Mouse (Mus musculus): ENCODE measurements around the gene Cyp4f17.
A peak's percentile ranks its signal among the peaks of the same experiment; 100 is the strongest.
"Not testable (repeated sequence)": the region's sequence is repeated elsewhere in the genome, so short reads cannot be mapped to it uniquely, and the experiment has no call there.

Cyp4f17 gene

GRCm38 (mm10) chr17:32505851-32506728 lies at the start of gene Cyp4f17:
Cyp4f17 (plus strand) TSS chr17:32506050.
- peak; percentile 8 to 11 for DNase-seq

GRCm38 (mm10) chr17:32468494-32468893 lies 37.4 kb upstream of the Cyp4f17 start:
- no peak for DNase-seq

- DNase-seq = no peak
These were observed 35.1 kb upstream of the Cyp4f17 start for GRCm38 (mm10) chr17:32470795-32471194.

- DNase-seq = no peak
These were observed 33.7 kb upstream of the Cyp4f17 start for GRCm38 (mm10) chr17:32472176-32472575.

- no peak for DNase-seq
These were observed 30.8 kb upstream of the Cyp4f17 start for GRCm38 (mm10) chr17:32474954-32475560.

- DNase-seq = no peak
These were observed 28.6 kb upstream of the Cyp4f17 start for GRCm38 (mm10) chr17:32477204-32477603.

- DNase-seq = no peak
These were observed 27.1 kb upstream of the Cyp4f17 start for GRCm38 (mm10) chr17:32478727-32479126.

GRCm38 (mm10) chr17:32479554-32480506 lies 26.0 kb upstream of the Cyp4f17 start:
- DNase-seq = no peak

GRCm38 (mm10) chr17:32481766-32482165 lies 24.1 kb upstream of the Cyp4f17 start:
- DNase-seq = no peak

GRCm38 (mm10) chr17:32483200-32483599 lies 22.6 kb upstream of the Cyp4f17 start:
- peak; percentile 92 to 94 for DNase-seq

- no peak for DNase-seq
These were observed 13.4 kb upstream of the Cyp4f17 start for GRCm38 (mm10) chr17:32492349-32492980.

GRCm38 (mm10) chr17:32494601-32495000 lies 11.2 kb upstream of the Cyp4f17 start:
- DNase-seq = peak; percentile 57 to 75

GRCm38 (mm10) chr17:32500511-32500910 lies 5.3 kb upstream of the Cyp4f17 start:
- not testable (repeated sequence) for DNase-seq

- no peak for DNase-seq
These were observed 4.8 kb upstream of the Cyp4f17 start for GRCm38 (mm10) chr17:32501051-32501450.

GRCm38 (mm10) chr17:32503111-32503510 lies 2.7 kb upstream of the Cyp4f17 start:
- DNase-seq = no peak

- no peak for DNase-seq
These were observed 937 bp downstream of the Cyp4f17 start for GRCm38 (mm10) chr17:32506729-32507245.

GRCm38 (mm10) chr17:32516126-32516525 lies 10.3 kb downstream of the Cyp4f17 start:
- DNase-seq = no peak

- no peak for DNase-seq
These were observed 16.1 kb downstream of the Cyp4f17 start for GRCm38 (mm10) chr17:32521981-32522380.

- no peak for DNase-seq
These were observed 16.5 kb downstream of the Cyp4f17 start for GRCm38 (mm10) chr17:32522386-32522785.

- DNase-seq = no peak
These were observed 17.0 kb downstream of the Cyp4f17 start for GRCm38 (mm10) chr17:32522816-32523215.

- DNase-seq = no peak
These were observed 18.0 kb downstream of the Cyp4f17 start for GRCm38 (mm10) chr17:32523895-32524294.

- DNase-seq = not testable (repeated sequence)
These were observed 20.5 kb downstream of the Cyp4f17 start for GRCm38 (mm10) chr17:32526341-32526740.
